Mouse (Mus musculus) lung, postnatal 0 days (tissue): Measurements from ENCODE around the gene Socs7. TPM values are rescaled to one million over a fixed set of nuclear protein-coding genes. Genes with fewer than 3 reads are reported as not detected.

Experiments
- ATAC-seq: fragments of 200-750 bp; cut with Nextera tagmentation; 2 replicates; pipeline ENCODE4 v1.8.0; 2017; ENCODE audit warnings: moderate library complexity
- DNase-seq: peaks from one replicate; pipeline ENCODE4 v3.0.0-alpha.2; 2016; ENCODE audit warnings: low spot score
- H3K27ac ChIP-seq: fragments of 300-500 bp; sonication (generic); 2 replicates; pipeline ENCODE4 v1.5.1; 2014; ENCODE audit warnings: antibody characterized with exemption, mild to moderate bottlenecking, low read length, mixed read lengths
- H3K27me3 ChIP-seq: fragments of 300-500 bp; sonication (generic); replicated peaks from 2 replicates; pipeline ENCODE4 v1.6.1; 2014; ENCODE audit warnings: low read length, mixed read lengths; ENCODE audit not compliant: insufficient read depth
- H3K36me3 ChIP-seq: fragments of 300-500 bp; sonication (generic); 2 replicates; pipeline ENCODE4 v1.6.1; 2014; ENCODE audit warnings: low read length, mixed read lengths; ENCODE audit not compliant: insufficient read depth
- H3K4me1 ChIP-seq: fragments of 300-500 bp; sonication (generic); 2 replicates; pipeline ENCODE4 v1.6.1; 2014; ENCODE audit warnings: antibody characterized with exemption, low read depth, low read length, mixed read lengths; ENCODE audit not compliant: insufficient read depth
- H3K4me2 ChIP-seq: fragments of 300-500 bp; sonication (generic); replicated peaks from 2 replicates; pipeline ENCODE4 v1.6.1; 2014; ENCODE audit warnings: low read depth, mild to moderate bottlenecking, low read length, moderate library complexity, mixed read lengths
- H3K4me3 ChIP-seq: fragments of 300-500 bp; sonication (generic); 2 replicates; pipeline ENCODE4 v1.5.1; 2014; ENCODE audit warnings: low read depth, low read length
- H3K9ac ChIP-seq: fragments of 300-500 bp; sonication (generic); replicated peaks from 2 replicates; pipeline ENCODE4 v1.6.1; 2014; ENCODE audit warnings: low read depth, mild to moderate bottlenecking
- H3K9me3 ChIP-seq: fragments of 300-500 bp; sonication (generic); 2 replicates; pipeline ENCODE4 v1.6.1; 2016; ENCODE audit warnings: low read length, mixed read lengths
- CTCF ChIP-seq: IDR thresholded peaks from 2 replicates; pipeline ENCODE4 v1.5.1; 2016; ENCODE audit warnings: antibody characterized with exemption, mild to moderate bottlenecking
- EP300 ChIP-seq: IDR thresholded peaks from 2 replicates; pipeline ENCODE4 v1.6.1; 2016; ENCODE audit warnings: antibody characterized with exemption, mild to moderate bottlenecking, control low read depth
- WGBS: fragments of 180-500 bp; shearing (Covaris S2); extraction: QIAGEN DNeasy Blood & Tissue Kit; methylation state at CpG from one replicate; pipeline ENCODE4 v1.1.7; 2014; 5-methylcytosine and 5-hydroxymethylcytosine counted together
- polyA plus RNA-seq: library from polyadenylated mRNA; unstranded; fragments of >200 nt; fragmentation: Nextera tagmentation; extraction: Ambion mirVana; gene quantifications from 2 replicates; pipeline ENCODE4 v1.2.1, GENCODE M21; 2015

Socs7 gene
- polyA plus RNA-seq, 1 experiment from 2014 or later = 2.4 TPM

GRCm38 (mm10) chr11:97415330-97415711 lies 53.0 kb downstream of the Socs7 start, which contains the start of gene Arhgap23:
Gene Arhgap23 (plus strand): TSS chr11:97415533.
- peaks cover 7% of the 10 kb centered on the region; the same call in 1 of the 2 replicates for H3K4me1 ChIP-seq
- WGBS = 1% methylated on average over 28 of the region's 29 CpGs
- TF ChIP-seq CTCF (no peak), EP300 (no peak)
- no peaks in the 10 kb centered on the region for H3K9me3 ChIP-seq
- H3K27ac ChIP-seq = peak within 1 kb of the TSS; percentile 92
- peak within 1 kb of the TSS; percentile 85 for H3K4me3 ChIP-seq
- DNase-seq = peak; percentile 84
- peak within 1 kb of the TSS; percentile 79 for H3K9ac ChIP-seq
- H3K36me3 ChIP-seq = no peaks in the 10 kb centered on the region
- no peaks in the 10 kb centered on the region for H3K27me3 ChIP-seq
- ATAC-seq = peak; percentile 91
- peak within 1 kb of the TSS; percentile 93 for H3K4me2 ChIP-seq

DNA sequence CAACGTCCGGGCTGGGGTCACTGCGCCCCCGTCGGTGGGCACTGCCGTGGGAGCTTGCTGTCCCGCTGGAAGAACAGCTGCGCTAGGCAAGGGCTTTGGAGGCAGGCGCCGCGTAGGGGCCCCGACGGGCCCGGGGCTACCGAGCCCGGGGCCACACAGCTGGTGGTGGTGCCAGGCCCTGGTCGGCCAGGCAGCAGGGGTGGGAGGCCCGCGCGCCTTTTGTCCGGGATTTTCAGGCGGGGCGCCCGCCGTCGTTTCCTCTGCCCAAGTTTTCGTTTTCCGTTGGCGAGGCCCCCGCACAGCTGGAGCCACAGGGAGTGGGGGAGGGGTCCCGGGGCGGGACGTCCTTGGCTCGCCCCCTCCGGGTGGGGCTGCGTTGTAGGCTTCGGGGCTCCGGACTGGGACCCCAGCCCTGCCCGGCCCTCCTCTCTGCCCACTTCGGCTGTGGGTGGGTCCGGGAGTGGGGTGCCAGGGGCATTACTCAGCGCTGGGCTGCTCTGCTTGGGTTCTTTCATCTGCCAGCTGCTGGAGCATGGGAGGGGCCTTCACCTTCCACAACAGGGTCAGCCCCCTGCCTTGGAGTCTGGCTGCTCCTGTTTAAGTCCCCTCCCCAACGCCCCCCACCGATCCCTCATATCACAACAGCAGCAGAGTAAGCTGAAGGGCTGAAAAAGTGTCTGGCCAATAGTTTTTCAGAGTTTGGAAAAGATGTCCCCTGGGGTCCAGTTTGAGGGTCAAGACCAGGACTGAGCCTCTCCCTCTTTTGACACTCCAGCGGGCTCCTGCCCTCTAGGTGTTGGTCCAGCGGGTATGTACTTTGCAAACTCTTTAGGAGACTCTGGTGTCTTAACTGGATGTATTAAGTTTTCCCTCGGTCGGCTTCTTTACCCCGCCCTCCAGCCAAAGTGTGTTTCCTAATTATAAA lies 53.6 kb downstream of the Socs7 start:
- peak overlapping the region; percentile 93 for H3K4me2 ChIP-seq
- DNase-seq = peak; percentile 66
- ATAC-seq = peak; percentile 58
- H3K27me3 ChIP-seq = no peaks in the 10 kb centered on the region
- H3K4me3 ChIP-seq = peak overlapping the region; percentile 85
- H3K9ac ChIP-seq = peak overlapping the region; percentile 79
- WGBS = 4% methylated on average over 41 of the region's 49 CpGs
- peak overlapping the region; percentile 92 for H3K27ac ChIP-seq
- no peak for TF ChIP-seq EP300
- TF ChIP-seq CTCF = peak; percentile 25; the same call in 1 of the 2 replicates
- H3K36me3 ChIP-seq = no peaks in the 10 kb centered on the region
- no peaks in the 10 kb centered on the region for H3K9me3 ChIP-seq
- H3K4me1 ChIP-seq = peaks cover 7% of the 10 kb centered on the region; the same call in 1 of the 2 replicates

DNA sequence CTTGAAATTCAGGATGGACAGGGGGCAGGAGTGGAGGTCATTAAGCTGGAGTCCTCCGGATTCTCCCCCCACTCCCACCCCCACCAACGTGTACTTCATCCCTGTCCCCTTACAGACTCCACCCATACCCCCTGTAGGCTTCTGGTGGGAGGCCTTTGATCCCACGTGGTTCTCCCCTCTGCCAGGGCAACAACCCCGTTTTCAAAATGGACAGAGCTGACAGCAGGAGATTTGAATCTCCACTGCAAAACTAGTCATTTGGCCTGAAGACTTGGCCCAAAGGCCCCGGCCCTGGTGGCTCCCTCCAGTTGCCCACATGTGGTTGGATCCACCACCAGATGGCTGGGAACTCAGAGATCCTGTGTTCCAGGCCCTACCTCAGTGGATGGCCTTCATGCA lies 54.3 kb downstream of the Socs7 start:
- Histone ChIP-seq H3K27ac (no peak overlapping the region), H3K9ac (no peak overlapping the region)
- 16% methylated on average over 5 of the region's 5 CpGs for whole genome bisulfite sequencing

DNA sequence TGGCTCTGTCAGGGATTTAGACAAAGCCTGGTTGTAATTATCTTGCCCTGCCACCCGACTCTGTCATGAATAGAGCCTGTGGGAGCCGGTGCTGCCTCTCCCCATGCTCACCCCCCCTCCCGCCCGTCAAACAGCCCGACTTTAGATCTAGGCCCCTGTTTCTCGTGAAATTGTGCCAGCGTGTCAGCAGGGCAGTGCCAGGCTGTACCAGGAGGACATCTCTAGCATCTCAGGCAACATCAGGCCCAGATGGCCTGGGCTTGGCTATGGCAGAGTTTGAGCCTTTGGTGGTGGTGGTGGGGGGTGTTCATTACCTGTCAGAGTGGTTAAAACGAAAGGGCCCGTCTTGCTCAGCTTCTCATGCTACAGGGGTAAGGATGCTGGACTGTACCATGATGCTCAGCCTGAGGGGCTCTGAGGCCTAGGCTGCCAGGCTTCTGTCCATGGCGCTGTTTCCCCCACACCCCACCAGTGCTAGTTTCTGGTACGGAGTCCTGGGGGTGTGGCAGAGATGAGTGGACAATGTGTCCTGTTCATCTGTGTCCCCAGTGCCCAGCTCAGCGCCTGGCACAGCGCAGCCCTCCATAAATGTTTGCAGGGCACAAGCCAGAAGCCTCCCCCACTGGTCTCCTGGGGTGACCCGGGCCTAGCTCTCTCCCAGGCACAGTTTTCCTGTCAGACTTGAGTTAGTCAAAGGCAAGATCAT lies 56.6 kb downstream of the Socs7 start:
- H3K4me2 ChIP-seq = no peak overlapping the region
- H3K27ac ChIP-seq = no peak overlapping the region
- H3K4me3 ChIP-seq = no peak overlapping the region
- WGBS = 80% methylated on average over 14 of the region's 14 CpGs
- H3K4me1 ChIP-seq = peaks cover 7% of the 10 kb centered on the region; the same call in 1 of the 2 replicates
- ATAC-seq (no peak), DNase-seq (no peak)
- no peaks in the 10 kb centered on the region for H3K27me3 ChIP-seq
- H3K9ac ChIP-seq = no peak overlapping the region
- TF ChIP-seq EP300 (no peak), CTCF (no peak)
- H3K9me3 ChIP-seq = no peaks in the 10 kb centered on the region
- no peaks in the 10 kb centered on the region for H3K36me3 ChIP-seq

More for the DNA sequence above, 54.3 kb downstream of the Socs7 start:
- Histone ChIP-seq H3K36me3 (no peaks in the 10 kb centered on the region), H3K4me3 (peak overlapping the region; percentile 85; the same call in 1 of the 2 replicates), H3K4me1 (peaks cover 7% of the 10 kb centered on the region; the same call in 1 of the 2 replicates), H3K27me3 (no peaks in the 10 kb centered on the region), H3K4me2 (peak overlapping the region; percentile 93), H3K9me3 (no peaks in the 10 kb centered on the region)
- TF ChIP-seq CTCF (no peak), EP300 (no peak)
- ATAC-seq (no peak), DNase-seq (no peak)

DNA sequence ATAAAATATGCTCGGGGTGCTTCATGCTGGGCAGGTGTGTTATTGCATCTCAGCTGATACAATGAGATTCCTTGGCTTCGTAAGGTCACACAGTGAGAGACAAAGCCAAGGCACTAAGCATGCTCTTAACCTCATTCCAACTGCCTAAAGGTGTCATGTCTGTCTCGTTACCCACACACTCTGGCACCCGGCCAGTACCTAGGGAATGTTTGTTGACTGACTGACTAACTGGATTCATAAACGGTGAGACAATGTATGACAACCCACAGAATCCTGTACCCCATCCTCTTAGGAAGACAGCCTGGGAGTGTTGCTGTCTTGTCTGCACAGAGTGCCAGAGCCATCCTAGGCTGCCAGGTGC lies 57.2 kb downstream of the Socs7 start:
- Histone ChIP-seq H3K27ac (no peak overlapping the region), H3K4me2 (no peak overlapping the region), H3K36me3 (no peaks in the 10 kb centered on the region), H3K4me1 (peaks cover 7% of the 10 kb centered on the region; the same call in 1 of the 2 replicates), H3K4me3 (no peak overlapping the region), H3K27me3 (no peaks in the 10 kb centered on the region), H3K9ac (no peak overlapping the region), H3K9me3 (no peaks in the 10 kb centered on the region)
- 39% methylated on average over 5 of the region's 5 CpGs for WGBS
- ATAC-seq (no peak), DNase-seq (no peak)
- TF ChIP-seq CTCF = no peak
- TF ChIP-seq EP300 = no peak

DNA sequence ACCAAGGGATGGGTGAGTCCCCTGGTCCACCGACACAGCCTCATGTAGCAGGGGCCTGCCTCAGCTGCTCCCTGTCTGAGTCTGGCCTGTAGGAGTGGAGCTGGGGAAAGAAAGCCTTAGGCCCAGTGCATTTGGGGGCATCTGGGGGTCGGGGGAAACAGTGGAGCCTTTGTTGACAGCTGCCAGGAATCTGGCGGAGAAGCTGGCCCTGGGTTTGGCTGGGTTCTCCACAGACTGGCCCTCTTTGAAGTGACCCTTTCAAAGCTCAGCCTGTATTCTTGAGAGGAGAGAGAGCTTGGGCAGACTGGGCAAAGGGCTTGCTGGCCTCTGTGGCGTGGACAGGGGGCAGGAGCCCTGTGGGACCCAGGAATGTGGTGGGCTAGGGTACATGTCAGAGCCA lies 60.2 kb downstream of the Socs7 start:
- ATAC-seq = no peak

More for the DNA sequence above, 60.2 kb downstream of the Socs7 start:
- no peak overlapping the region for H3K4me2 ChIP-seq
- H3K4me1 ChIP-seq = no peaks in the 10 kb centered on the region
- H3K9ac ChIP-seq = no peak overlapping the region
- no peak overlapping the region for H3K27ac ChIP-seq
- DNase-seq = no peak
- TF ChIP-seq EP300 = no peak
- no peak for TF ChIP-seq CTCF
- no peaks in the 10 kb centered on the region for H3K9me3 ChIP-seq
- no peaks in the 10 kb centered on the region for H3K27me3 ChIP-seq
- 51% methylated on average over 3 of the region's 4 CpGs for WGBS
- no peak overlapping the region for H3K4me3 ChIP-seq
- no peaks in the 10 kb centered on the region for H3K36me3 ChIP-seq
